Mouse (Mus musculus) lung, embryonic 14.5 days (tissue): ENCODE results near the gene Nectin1. TPM values are rescaled to one million over a fixed set of nuclear protein-coding genes. Genes with fewer than 3 reads are reported as not detected.

Experiments
- ATAC-seq: fragments of 200-750 bp; cut with Nextera tagmentation; 2 replicates; pipeline ENCODE4 v1.8.0; 2017; ENCODE audit warnings: mild to moderate bottlenecking, moderate TSS enrichment, moderate library complexity; ENCODE audit not compliant: insufficient read depth
- DNase-seq: peaks from one replicate; pipeline ENCODE4 v3.0.0-alpha.2; 2015
- H3K27ac ChIP-seq: fragments of 300-500 bp; sonication (generic); 2 replicates; pipeline ENCODE4 v1.5.1; 2014; ENCODE audit warnings: low read depth, mild to moderate bottlenecking, moderate library complexity
- H3K27me3 ChIP-seq: fragments of 300-500 bp; sonication (generic); 2 replicates; pipeline ENCODE4 v1.6.1; 2014; ENCODE audit warnings: low read length, control low read depth; ENCODE audit not compliant: insufficient read depth
- H3K36me3 ChIP-seq: fragments of 300-500 bp; sonication (generic); 2 replicates; pipeline ENCODE4 v1.6.1; 2014; ENCODE audit warnings: control low read depth; ENCODE audit not compliant: insufficient read depth
- H3K4me1 ChIP-seq: fragments of 300-500 bp; sonication (generic); 2 replicates; pipeline ENCODE4 v1.6.1; 2014; ENCODE audit warnings: antibody characterized with exemption, control low read depth; ENCODE audit not compliant: insufficient read depth
- H3K4me2 ChIP-seq: fragments of 300-500 bp; sonication (generic); 2 replicates; pipeline ENCODE4 v1.6.1; 2014; ENCODE audit warnings: mild to moderate bottlenecking
- H3K4me3 ChIP-seq: fragments of 300-500 bp; sonication (generic); 2 replicates; pipeline ENCODE4 v1.5.1; 2014; ENCODE audit warnings: low read depth, low read length
- H3K9ac ChIP-seq: fragments of 300-500 bp; sonication (generic); 2 replicates; pipeline ENCODE4 v1.6.1; 2014
- H3K9me3 ChIP-seq: fragments of 300-500 bp; sonication (generic); 2 replicates; pipeline ENCODE4 v1.6.1; 2016; ENCODE audit warnings: low read depth, low read length, control low read depth
- CTCF ChIP-seq: IDR thresholded peaks from 2 replicates; pipeline ENCODE4 v1.5.1; 2016; ENCODE audit warnings: antibody characterized with exemption, low read depth
- WGBS: fragments of 180-500 bp; shearing (Covaris S2); extraction: QIAGEN DNeasy Blood & Tissue Kit; methylation state at CpG from one replicate; pipeline ENCODE4 v1.1.7; 2014; 5-methylcytosine and 5-hydroxymethylcytosine counted together
- polyA plus RNA-seq: library from polyadenylated mRNA; unstranded; fragments of >200 nt; fragmentation: Nextera tagmentation; extraction: Ambion mirVana; gene quantifications from 2 replicates; pipeline ENCODE4 v1.2.1, GENCODE M21; 2014

Gene Nectin1
- polyA plus RNA-seq, 1 experiment from 2014 or later: 6.7 TPM

DNA sequence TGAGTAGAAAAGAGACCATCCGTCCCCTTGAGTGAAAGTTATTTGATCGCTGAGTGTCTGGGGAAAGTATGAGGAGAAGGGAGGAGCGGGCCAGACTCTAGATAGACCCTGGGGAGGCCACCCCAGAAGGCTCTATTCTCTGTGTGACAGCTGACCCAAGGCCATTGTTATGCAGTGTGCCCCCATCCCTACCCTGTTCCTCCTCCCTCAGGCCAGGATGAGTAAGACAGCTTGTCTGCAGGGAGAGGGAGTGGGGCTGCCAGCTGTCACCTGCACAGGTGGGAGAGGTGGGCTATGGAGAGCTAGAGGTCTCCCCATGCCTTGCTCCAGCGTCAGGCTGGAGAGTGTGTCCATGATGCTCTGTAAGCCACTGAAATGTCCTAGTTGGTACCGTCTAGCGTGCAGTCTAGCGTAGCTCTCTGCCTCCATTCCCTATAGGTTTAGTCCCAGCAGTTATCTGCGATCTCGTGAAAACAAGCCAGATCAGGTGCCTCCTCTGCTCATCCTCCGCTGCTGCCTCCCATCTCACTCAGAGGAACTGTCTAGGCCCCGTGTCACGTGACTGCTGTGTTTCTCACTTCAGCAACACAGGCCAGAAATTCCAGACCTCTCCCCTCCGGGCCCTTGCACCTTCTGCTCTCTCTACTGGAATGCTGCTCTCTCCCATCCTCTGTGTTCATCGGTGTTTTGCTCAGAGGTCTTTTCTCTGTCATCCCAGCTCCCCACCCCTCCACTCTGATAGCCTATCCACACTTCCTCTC lies 21.8 kb downstream of the Nectin1 start:
- no peak for DNase-seq
- H3K36me3 ChIP-seq: no peaks in the 10 kb centered on the region
- WGBS: 52% methylated on average over 14 of the region's 14 CpGs

DNA sequence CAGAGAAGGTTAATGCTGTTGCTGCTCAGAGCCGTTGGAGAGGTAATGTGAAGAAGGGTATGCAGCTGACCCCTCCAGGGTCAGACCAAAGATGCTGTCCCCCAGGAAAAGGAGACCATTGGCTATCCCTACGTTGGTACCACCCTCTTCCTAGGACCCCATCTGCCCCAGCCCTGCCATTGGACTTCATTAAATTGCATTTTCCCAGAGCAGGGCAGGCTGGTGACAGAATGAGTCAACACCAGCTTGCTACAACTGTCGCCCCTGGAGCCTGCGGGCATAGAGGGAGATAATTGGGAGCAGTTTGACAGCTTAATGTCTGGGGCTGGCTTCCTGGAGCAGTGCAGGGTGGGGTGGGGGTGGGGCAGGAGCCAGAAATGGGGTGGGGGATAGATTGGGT lies 25.0 kb downstream of the Nectin1 start:
- no peak overlapping the region for H3K27ac ChIP-seq
- no peaks in the 10 kb centered on the region for H3K36me3 ChIP-seq
- 37% methylated on average over 4 of the region's 4 CpGs for WGBS
- TF ChIP-seq CTCF: no peak
- no peak for DNase-seq
- H3K9ac ChIP-seq: no peak overlapping the region
- no peak overlapping the region for H3K4me3 ChIP-seq
- no peaks in the 10 kb centered on the region for H3K27me3 ChIP-seq
- no peaks in the 10 kb centered on the region for H3K4me1 ChIP-seq
- ATAC-seq: no peak
- no peaks in the 10 kb centered on the region for H3K9me3 ChIP-seq
- no peak overlapping the region for H3K4me2 ChIP-seq

More for the DNA sequence above, 21.8 kb downstream of the Nectin1 start:
- Histone ChIP-seq H3K4me3 (no peak overlapping the region), H3K4me1 (no peaks in the 10 kb centered on the region), H3K9me3 (no peaks in the 10 kb centered on the region), H3K9ac (no peak overlapping the region), H3K27me3 (no peaks in the 10 kb centered on the region), H3K4me2 (no peak overlapping the region), H3K27ac (no peak overlapping the region)
- no peak for ATAC-seq
- no peak for TF ChIP-seq CTCF

DNA sequence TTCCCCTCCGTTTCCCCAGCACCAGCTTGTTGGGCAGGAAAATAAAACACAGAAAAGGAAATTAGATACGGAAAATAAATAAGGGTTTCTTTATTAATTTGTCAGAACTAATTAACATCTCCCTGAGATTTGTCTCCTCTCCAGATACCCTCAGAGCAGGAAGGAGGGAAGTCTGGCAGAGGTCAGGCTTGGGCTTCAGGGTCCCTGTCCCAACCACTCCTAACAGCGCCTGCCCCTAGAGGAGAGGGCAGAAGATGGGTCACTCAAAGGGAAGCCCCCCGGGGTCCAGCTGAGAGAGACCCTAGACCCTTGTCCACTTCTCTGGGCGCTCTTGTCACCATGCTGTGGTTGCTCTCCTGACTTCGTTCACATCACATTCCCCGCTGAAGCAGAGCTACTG lies 25.4 kb downstream of the Nectin1 start:
- no peaks in the 10 kb centered on the region for H3K27me3 ChIP-seq
- no peak overlapping the region for H3K9ac ChIP-seq
- no peak for TF ChIP-seq CTCF
- 75% methylated on average over 7 of the region's 7 CpGs for WGBS
- ATAC-seq (no peak), DNase-seq (no peak)
- H3K9me3 ChIP-seq: no peaks in the 10 kb centered on the region
- no peak overlapping the region for H3K27ac ChIP-seq
- no peaks in the 10 kb centered on the region for H3K4me1 ChIP-seq
- no peaks in the 10 kb centered on the region for H3K36me3 ChIP-seq
- no peak overlapping the region for H3K4me2 ChIP-seq
- no peak overlapping the region for H3K4me3 ChIP-seq

DNA sequence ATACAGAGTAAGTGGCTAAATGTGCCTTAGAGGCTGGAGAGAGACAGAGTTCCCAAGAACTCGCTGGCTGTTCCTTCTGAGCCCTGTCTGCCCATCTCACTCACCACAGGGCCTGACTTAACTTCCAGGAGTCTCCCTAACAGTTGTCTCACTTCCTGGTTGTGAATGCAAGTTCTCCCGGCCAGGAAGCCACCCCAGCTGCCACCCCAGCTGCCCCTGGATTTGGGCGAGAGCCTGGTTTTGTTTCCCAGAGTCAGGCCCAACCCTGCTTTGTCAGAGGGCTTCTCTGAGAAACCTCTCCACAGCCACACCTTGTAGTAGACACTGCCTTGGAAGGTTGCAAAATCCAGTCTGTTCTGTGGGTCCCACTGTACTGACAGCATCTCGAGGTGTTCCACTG lies 26.2 kb downstream of the Nectin1 start:
- WGBS: 68% methylated on average over 4 of the region's 4 CpGs
- DNase-seq: no peak

DNA sequence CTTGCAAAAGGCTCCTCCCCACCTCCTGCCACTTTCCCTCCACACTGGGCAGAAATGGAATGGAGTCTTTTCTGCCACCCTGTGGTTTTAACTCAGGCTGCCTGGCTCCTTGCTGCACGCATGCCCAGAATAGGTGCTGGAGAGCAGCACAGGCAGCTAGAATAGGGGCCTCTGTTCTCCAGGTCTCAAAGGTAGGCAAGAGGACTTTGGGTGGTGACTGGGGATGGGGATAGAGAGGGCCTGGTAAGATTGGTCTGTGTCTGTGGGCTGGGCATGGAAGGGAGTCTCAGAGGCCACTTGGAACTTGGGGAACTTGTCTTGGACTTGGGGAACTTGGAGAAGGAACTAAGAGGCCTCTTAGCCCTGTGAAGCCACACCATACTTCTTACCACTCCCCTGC lies 27.3 kb downstream of the Nectin1 start:
- no peak for TF ChIP-seq CTCF
- 63% methylated on average over 1 of the region's 1 CpGs for WGBS
- Histone ChIP-seq H3K36me3 (no peaks in the 10 kb centered on the region), H3K27me3 (no peaks in the 10 kb centered on the region), H3K9ac (no peak overlapping the region), H3K4me2 (no peak overlapping the region), H3K9me3 (no peaks in the 10 kb centered on the region), H3K4me1 (no peaks in the 10 kb centered on the region), H3K27ac (no peak overlapping the region), H3K4me3 (no peak overlapping the region)
- no peak for DNase-seq
- no peak for ATAC-seq

More for the DNA sequence above, 26.2 kb downstream of the Nectin1 start:
- no peak overlapping the region for H3K9ac ChIP-seq
- no peaks in the 10 kb centered on the region for H3K4me1 ChIP-seq
- H3K4me3 ChIP-seq: no peak overlapping the region
- no peak for TF ChIP-seq CTCF
- no peak overlapping the region for H3K27ac ChIP-seq
- no peaks in the 10 kb centered on the region for H3K36me3 ChIP-seq
- no peaks in the 10 kb centered on the region for H3K9me3 ChIP-seq
- no peaks in the 10 kb centered on the region for H3K27me3 ChIP-seq
- ATAC-seq: no peak
- H3K4me2 ChIP-seq: no peak overlapping the region

DNA sequence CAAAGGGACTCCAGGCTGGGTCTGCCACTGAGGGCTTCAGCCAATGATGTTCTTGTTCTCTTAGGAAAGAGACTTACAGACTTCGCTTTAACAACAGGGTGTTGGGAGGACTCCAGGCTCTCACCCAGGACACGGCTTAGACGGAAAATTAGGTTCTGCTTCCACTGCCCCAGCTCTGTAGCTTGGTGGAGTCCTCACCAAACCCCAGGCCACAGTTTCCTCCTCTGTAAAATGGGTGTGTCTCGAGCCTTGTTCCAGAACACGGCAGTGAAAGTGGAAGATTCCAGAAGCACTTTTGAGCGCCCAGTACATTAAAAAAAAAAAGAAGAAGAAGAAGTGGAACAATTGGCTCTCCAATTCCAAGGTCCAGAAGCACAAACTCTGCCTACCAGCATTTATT lies 28.7 kb downstream of the Nectin1 start:
- Histone ChIP-seq H3K4me1 (no peaks in the 10 kb centered on the region), H3K27me3 (no peaks in the 10 kb centered on the region), H3K9me3 (no peaks in the 10 kb centered on the region), H3K27ac (no peak overlapping the region), H3K9ac (no peak overlapping the region), H3K4me3 (no peak overlapping the region), H3K36me3 (no peaks in the 10 kb centered on the region), H3K4me2 (no peak overlapping the region)
- DNase-seq: no peak
- WGBS: 89% methylated on average over 6 of the region's 6 CpGs
- no peak for TF ChIP-seq CTCF
- no peak for ATAC-seq

DNA sequence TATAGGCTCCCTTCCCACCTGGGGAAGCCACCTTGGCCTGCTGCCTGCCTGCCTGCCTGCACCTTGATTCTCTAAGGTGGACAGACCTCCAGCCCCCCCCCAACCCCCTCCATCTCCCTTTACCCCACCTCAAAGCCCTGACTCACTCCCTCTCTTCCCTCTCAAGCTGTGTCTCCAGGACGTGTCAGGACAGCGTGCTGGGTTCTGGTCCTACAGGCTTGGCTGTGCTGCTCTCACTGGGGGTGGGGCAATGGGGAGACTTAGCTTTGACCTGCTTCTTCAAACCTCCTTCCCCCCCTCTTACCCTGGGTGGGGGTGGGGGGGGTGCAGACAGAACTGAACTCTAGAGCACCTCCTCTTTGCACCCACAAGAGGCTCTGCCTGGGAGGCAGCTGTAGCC lies 29.7 kb downstream of the Nectin1 start:
- 73% methylated on average over 2 of the region's 2 CpGs for WGBS
- DNase-seq: no peak
- no peak for ATAC-seq

More for the DNA sequence above, 29.7 kb downstream of the Nectin1 start:
- Histone ChIP-seq H3K4me2 (no peak overlapping the region), H3K27me3 (no peaks in the 10 kb centered on the region), H3K4me3 (no peak overlapping the region), H3K9me3 (no peaks in the 10 kb centered on the region), H3K4me1 (no peaks in the 10 kb centered on the region), H3K9ac (no peak overlapping the region), H3K36me3 (no peaks in the 10 kb centered on the region), H3K27ac (no peak overlapping the region)
- TF ChIP-seq CTCF: no peak
